Mouse (Mus musculus): ENCODE measurements around the gene Gstcd. TPM values are rescaled to one million over a fixed set of nuclear protein-coding genes. Genes with fewer than 3 reads are reported as not detected.
A peak's percentile ranks its signal among the peaks of the same experiment; 100 is the strongest.

The Gstcd gene
- polyA plus RNA-seq, 1 experiment: 0.38 TPM

DNA sequence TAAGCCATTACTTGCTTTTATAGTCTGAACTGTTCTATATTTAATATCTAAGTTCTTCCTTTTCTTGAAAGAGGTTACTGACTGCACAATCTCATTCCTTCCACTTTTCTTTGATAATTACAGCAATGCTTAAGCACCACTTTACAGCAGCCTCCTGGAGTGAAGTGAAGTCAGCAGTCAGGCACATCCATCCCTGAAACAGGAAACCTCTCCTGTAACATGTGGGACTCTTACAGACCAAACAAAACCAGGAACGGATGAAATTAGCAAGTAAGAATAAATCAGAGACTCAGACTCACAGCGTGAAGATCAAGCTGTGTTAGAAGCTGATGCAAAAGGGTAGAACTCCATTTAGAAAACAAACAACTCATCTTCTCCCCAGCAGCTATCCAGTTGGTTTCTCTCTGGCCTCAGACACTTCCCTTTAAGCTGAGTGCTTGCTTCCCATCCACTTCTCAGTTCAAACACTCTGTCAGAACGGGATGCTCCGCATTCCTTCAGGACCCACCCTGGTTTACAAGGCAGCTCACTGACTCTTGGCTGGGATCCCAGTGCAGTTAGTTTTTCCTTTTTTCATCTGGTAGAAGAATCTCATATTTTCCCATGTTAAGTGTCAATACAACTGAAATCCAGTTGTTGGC is 107.9 kb downstream of the Gstcd start:
- TF ChIP-seq TAL1 (IDR thresholded peaks at IDR 0.05; ENCODE audit: low read length) (no peak), GATA1 (IDR thresholded peaks at IDR 0.05; ENCODE audit: low read length) (no peak)
- no peaks in the 10 kb centered on the region for H3K27me3 ChIP-seq (ENCODE audit: control insufficient read depth)
- no peaks in the 10 kb centered on the region for H3K4me1 ChIP-seq (ENCODE audit: control insufficient read depth)
- no peaks in the 10 kb centered on the region; the same call in 1 of the 2 replicates for H3K9me3 ChIP-seq (ENCODE audit: control insufficient read depth, low read length)
- H3K4me3 ChIP-seq (replicated peaks): no peak overlapping the region
- H3K36me3 ChIP-seq (ENCODE audit: control insufficient read depth): peaks cover 40% of the 10 kb centered on the region

DNA sequence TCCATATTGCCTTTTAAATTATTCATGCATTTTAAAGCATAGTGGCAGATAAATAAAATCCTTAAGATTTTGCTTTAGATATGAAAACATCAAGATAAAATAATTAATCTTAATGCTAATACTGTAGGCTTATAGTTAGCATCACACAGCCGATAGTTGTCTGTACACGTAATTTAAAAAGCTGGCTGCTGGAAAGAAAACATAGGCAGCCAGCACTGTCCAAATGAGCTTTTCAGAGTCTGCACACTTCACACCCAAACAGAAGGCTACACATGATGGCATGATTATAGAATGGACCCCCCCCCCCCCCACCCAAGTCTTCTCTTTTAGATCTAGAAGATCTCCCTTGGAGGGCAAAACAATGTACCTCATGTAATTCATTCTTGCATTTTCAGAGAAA is 109.9 kb downstream of the Gstcd start:
- H3K9me3 ChIP-seq (ENCODE audit: control insufficient read depth, low read length): no peaks in the 10 kb centered on the region; the same call in 1 of the 2 replicates
- TF ChIP-seq TAL1 (IDR thresholded peaks at IDR 0.05; ENCODE audit: low read length): no peak
- TF ChIP-seq GATA1 (IDR thresholded peaks at IDR 0.05; ENCODE audit: low read length): no peak
- no peaks in the 10 kb centered on the region for H3K4me1 ChIP-seq (ENCODE audit: control insufficient read depth)
- H3K36me3 ChIP-seq (ENCODE audit: control insufficient read depth): peaks cover 30% of the 10 kb centered on the region
- H3K27me3 ChIP-seq (ENCODE audit: control insufficient read depth): no peaks in the 10 kb centered on the region
- no peak overlapping the region for H3K4me3 ChIP-seq (replicated peaks)

DNA sequence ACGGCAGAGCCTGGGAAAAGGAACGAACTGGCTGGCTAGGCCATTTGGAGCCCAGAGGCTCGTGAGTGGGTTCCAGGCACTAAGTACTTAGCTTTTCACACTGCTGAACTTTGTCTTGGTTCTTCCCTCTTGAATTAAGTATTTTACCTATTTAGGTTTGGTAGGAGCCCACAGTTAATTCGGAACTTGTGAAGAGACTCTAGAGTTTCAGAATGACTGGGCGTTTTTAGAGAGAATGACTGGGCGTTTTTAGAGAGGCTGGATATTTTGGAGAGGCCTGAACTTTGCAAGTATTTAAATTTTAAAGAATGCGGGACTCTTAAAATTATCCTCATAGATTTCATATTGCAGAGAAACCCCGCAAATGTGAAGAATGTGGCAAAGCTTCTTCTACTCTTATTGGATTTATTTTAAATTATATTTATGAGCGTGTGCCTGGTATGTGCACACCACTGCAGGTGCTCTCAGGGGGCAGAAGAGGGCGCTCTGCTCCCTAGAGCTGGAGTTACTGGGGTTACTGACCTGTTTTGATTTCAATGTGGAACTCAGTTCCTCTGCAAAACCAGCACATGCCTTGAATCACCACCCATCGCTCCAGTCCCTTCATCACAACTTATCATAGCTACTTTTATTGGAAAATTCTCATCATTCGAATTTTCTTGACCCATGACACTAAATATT is 111.9 kb downstream of the Gstcd start:
- H3K9me3 ChIP-seq (ENCODE audit: control insufficient read depth, low read length): no peaks in the 10 kb centered on the region; the same call in 1 of the 2 replicates
- no peak overlapping the region for H3K4me3 ChIP-seq (replicated peaks)
- H3K4me1 ChIP-seq (ENCODE audit: control insufficient read depth): no peaks in the 10 kb centered on the region
- H3K36me3 ChIP-seq (ENCODE audit: control insufficient read depth): peaks cover 21% of the 10 kb centered on the region
- TF ChIP-seq GATA1 (IDR thresholded peaks at IDR 0.05; ENCODE audit: low read length) (no peak), TAL1 (IDR thresholded peaks at IDR 0.05; ENCODE audit: low read length) (no peak)
- H3K27me3 ChIP-seq (ENCODE audit: control insufficient read depth): no peaks in the 10 kb centered on the region

DNA sequence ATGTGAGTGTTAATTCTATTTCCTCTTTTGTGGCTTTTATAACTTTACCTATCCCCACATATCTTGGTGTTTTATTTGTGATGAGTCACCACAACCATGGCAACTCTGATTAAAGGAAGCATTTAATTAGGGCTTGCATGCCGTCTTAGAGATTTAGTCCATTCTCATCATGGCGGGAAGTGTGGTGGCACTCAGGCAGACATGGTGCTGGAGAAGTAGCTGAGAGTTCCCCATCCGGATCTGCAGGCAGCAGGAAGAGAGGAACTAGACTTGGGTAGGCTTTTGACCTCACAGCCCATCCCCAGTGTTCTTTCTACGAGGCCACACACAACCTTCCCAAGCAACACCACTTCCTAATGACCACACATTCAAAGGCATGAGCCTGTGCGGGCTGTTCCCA is 125.6 kb downstream of the Gstcd start:
- TF ChIP-seq TAL1 (IDR thresholded peaks at IDR 0.05; ENCODE audit: low read length) (no peak), GATA1 (IDR thresholded peaks at IDR 0.05; ENCODE audit: low read length) (no peak)
- no peaks in the 10 kb centered on the region for H3K9me3 ChIP-seq (ENCODE audit: control insufficient read depth, low read length)
- H3K36me3 ChIP-seq (ENCODE audit: control insufficient read depth): no peaks in the 10 kb centered on the region
- H3K4me3 ChIP-seq (replicated peaks): no peak overlapping the region
- H3K27me3 ChIP-seq (ENCODE audit: control insufficient read depth): no peaks in the 10 kb centered on the region
- H3K4me1 ChIP-seq (ENCODE audit: control insufficient read depth): no peaks in the 10 kb centered on the region

DNA sequence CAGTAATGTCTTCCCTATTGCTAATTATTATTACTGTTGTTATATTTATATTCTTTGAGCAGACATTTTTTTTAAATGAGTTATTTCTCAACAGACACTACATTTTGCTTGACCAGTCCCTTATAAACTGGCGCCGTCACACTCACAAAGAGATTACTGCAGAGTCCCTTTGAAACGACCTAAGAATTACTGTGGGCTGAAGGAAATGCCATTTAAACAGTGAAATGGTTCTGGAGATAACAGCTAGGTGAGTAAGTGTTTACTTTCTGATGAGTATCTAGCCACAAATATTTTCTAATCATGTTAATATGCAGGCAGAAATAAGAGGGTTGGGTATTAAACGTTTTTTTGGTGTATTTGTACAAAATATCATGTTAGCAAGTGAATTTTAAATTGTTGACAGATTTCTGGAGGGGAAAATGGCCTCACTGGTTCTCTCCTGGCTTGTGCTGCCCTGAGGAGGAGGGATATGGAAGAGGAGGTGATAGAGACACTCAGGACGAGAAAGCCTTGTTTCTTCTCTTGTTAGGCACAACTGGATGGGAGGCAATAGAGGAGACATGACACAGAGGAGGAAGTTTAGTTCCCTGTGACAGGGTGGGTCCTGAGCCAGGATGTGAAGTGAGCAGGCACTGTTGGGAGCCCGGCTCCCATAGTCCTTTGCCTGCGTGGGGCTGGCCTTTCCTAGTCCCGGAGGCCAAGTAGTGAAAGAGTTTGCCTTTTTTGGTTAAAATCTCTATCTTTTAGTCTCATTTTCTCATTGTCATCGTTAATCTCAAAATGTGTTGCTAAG is 126.9 kb downstream of the Gstcd start:
- H3K4me1 ChIP-seq (ENCODE audit: control insufficient read depth): no peaks in the 10 kb centered on the region
- H3K36me3 ChIP-seq (ENCODE audit: control insufficient read depth): no peaks in the 10 kb centered on the region
- H3K9me3 ChIP-seq (ENCODE audit: control insufficient read depth, low read length): no peaks in the 10 kb centered on the region
- no peak overlapping the region for H3K4me3 ChIP-seq (replicated peaks)
- TF ChIP-seq TAL1 (IDR thresholded peaks at IDR 0.05; ENCODE audit: low read length) (no peak), GATA1 (IDR thresholded peaks at IDR 0.05; ENCODE audit: low read length) (no peak)
- no peaks in the 10 kb centered on the region for H3K27me3 ChIP-seq (ENCODE audit: control insufficient read depth)

DNA sequence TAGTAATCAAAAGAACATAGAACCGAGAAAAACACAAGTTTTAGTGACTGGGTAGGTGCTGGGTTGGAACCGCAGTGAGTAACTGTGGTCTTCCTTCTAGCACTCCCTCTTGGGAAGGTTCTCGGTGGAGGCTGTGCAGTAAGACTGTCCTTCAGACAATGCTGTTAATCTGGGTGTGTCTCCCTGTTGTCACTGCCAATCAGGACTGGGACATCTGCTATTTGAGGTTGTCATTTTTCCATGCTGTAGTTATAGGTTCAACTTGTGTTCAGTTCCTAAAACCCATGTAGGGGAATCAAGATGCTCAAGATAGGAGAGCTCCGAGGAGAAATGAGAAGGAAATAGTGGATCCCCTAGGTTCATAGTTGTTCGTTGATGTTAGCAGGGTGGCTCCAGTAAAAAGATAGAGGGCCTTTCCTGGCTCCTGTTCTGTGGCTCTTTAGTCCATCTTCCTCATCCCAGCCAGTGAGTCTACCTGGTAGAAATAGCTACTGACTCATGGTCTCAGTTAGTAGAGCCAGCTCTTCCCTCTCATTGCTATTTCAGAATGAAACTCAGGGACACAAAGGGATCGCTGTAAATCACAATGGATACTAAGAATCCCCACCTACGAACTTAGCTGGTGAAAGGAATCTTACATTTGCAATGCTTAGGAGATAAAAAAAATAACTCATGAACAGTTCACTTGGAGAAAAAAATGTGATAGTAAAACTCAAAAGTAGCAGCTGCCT is 129.0 kb downstream of the Gstcd start:
- no peaks in the 10 kb centered on the region for H3K9me3 ChIP-seq (ENCODE audit: control insufficient read depth, low read length)
- no peaks in the 10 kb centered on the region for H3K36me3 ChIP-seq (ENCODE audit: control insufficient read depth)
- TF ChIP-seq TAL1 (IDR thresholded peaks at IDR 0.05; ENCODE audit: low read length): no peak
- no peak for TF ChIP-seq GATA1 (IDR thresholded peaks at IDR 0.05; ENCODE audit: low read length)
- H3K4me1 ChIP-seq (ENCODE audit: control insufficient read depth): no peaks in the 10 kb centered on the region
- no peak overlapping the region for H3K4me3 ChIP-seq (replicated peaks)
- H3K27me3 ChIP-seq (ENCODE audit: control insufficient read depth): no peaks in the 10 kb centered on the region

DNA sequence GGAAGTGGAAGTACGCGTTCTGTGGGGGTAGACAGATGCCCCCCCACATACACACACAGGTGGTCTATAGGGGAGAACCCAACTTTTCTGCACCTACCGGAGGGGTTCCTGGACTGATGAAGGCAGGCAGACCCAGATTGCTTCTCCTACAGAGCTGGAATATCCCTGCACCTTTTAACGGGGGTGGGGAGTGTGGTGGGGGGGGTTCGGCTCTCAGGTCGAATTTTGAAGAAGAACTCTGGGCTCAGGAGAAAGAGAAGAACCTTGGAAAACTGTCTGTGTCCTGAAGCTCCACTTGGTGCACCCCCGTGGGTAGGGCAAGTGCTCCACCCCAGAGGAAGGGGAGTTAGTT is 141.3 kb downstream of the Gstcd start:
- TF ChIP-seq GATA1 (IDR thresholded peaks at IDR 0.05; ENCODE audit: low read length): no peak
- TF ChIP-seq TAL1 (IDR thresholded peaks at IDR 0.05; ENCODE audit: low read length): no peak
- Histone ChIP-seq H3K4me3 (replicated peaks) (peak overlapping the region; percentile 51), H3K27me3 (ENCODE audit: control insufficient read depth) (peaks cover 44% of the 10 kb centered on the region), H3K9me3 (ENCODE audit: control insufficient read depth, low read length) (peaks cover 4% of the 10 kb centered on the region; the same call in 1 of the 2 replicates), H3K36me3 (ENCODE audit: control insufficient read depth) (no peaks in the 10 kb centered on the region), H3K4me1 (ENCODE audit: control insufficient read depth) (peaks cover 4% of the 10 kb centered on the region)

DNA sequence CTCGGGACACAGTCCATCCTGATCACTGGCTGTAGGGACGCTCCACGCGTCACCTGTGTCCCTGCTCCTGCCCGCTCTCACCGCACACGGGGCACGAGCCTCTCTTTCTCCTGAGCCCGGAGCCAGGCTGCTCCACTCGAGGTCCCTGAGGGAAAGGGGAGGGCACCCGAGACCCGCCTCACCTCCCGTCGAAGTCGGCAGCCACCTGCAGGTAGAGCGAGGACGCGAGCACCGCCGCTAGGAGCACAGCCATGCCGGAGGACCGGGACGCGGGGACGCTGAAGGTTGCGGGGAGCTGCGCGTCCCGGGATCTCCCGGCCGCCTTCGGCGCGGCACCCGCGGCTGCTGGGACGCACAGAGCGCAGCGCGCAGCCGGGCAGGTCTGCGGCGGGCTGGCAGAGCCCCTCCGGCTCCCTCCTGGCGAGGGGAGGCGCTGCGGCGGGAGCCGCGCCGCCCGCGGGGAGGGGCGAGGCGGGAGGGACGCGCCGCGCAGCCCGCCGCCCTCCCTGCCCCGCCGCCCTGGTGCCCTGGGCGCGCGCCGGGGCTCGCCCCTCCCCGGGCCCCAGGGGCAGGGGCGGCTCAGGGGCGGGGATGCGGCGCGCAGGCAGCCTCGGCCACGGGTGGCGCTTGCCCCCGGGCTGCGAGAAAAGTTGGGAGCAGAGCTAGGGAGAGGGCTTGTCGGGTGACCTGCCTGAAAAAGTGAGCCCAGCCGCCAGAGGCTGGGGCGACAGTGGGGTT is 141.9 kb downstream of the Gstcd start, which contains the start of gene Npnt:
Gene Npnt, minus strand, starts transcription at position 501 of the 738 bp plus-strand sequence.
- Histone ChIP-seq H3K27me3 (ENCODE audit: control insufficient read depth) (peaks cover 44% of the 10 kb centered on the region), H3K4me3 (replicated peaks) (peak within 1 kb of the TSS; percentile 51), H3K36me3 (ENCODE audit: control insufficient read depth) (no peaks in the 10 kb centered on the region), H3K4me1 (ENCODE audit: control insufficient read depth) (peaks cover 4% of the 10 kb centered on the region), H3K9me3 (ENCODE audit: control insufficient read depth, low read length) (peaks cover 4% of the 10 kb centered on the region; the same call in 1 of the 2 replicates)
- no peak for TF ChIP-seq TAL1 (IDR thresholded peaks at IDR 0.05; ENCODE audit: low read length)
- no peak for TF ChIP-seq GATA1 (IDR thresholded peaks at IDR 0.05; ENCODE audit: low read length)

All from erythroblast, embryonic 14.5 days (primary cell).